Mouse (Mus musculus): ENCODE data around the gene Mctp2. TPM values are rescaled to one million over a fixed set of nuclear protein-coding genes. Genes with fewer than 3 reads are reported as not detected.

Mctp2 gene
- total and polyA plus RNA-seq, 2 experiments from 2014 or later, result 0.35 to 1.1 TPM

GRCm38 (mm10) chr7:72150799-72151708 lies 155.4 kb downstream of the Mctp2 start:
- TF ChIP-seq CTCF (IDR thresholded peaks at IDR 0.05; ENCODE audit: low read depth), result no peak
- Histone ChIP-seq H3K27ac (no peak overlapping the region), H3K4me1 (ENCODE audit: insufficient read depth, low read length) (no peaks in the 10 kb centered on the region), H3K9me3 (ENCODE audit: low read length) (no peaks in the 10 kb centered on the region), H3K9ac (replicated peaks; ENCODE audit: low read length) (no peak overlapping the region), H3K27me3 (ENCODE audit: insufficient read depth, low read length) (no peaks in the 10 kb centered on the region), H3K36me3 (ENCODE audit: insufficient read depth, low read length) (no peaks in the 10 kb centered on the region), H3K4me3 (ENCODE audit: low read length) (no peak overlapping the region), H3K4me2 (ENCODE audit: low read depth, low read length) (no peak overlapping the region)
- DNase-seq (ENCODE audit: low spot score) (no peak), ATAC-seq (no peak)
- 50% methylated on average over 7 of the region's 7 CpGs for WGBS

- 16% methylated on average over 3 of the region's 3 CpGs for WGBS
- Histone ChIP-seq H3K4me3 (ENCODE audit: low read length) (no peak overlapping the region), H3K4me2 (ENCODE audit: low read depth, low read length) (no peak overlapping the region), H3K4me1 (ENCODE audit: insufficient read depth, low read length) (no peaks in the 10 kb centered on the region), H3K9ac (replicated peaks; ENCODE audit: low read length) (no peak overlapping the region), H3K9me3 (ENCODE audit: low read length) (no peaks in the 10 kb centered on the region), H3K36me3 (ENCODE audit: insufficient read depth, low read length) (no peaks in the 10 kb centered on the region), H3K27ac (no peak overlapping the region), H3K27me3 (ENCODE audit: insufficient read depth, low read length) (no peaks in the 10 kb centered on the region)
- ATAC-seq (no peak), DNase-seq (ENCODE audit: low spot score) (peak; percentile 78)
- TF ChIP-seq CTCF (IDR thresholded peaks at IDR 0.05; ENCODE audit: low read depth), result peak; percentile 75
Observed at GRCm38 (mm10) chr7:72149073-72149472, 157.3 kb downstream of the Mctp2 start.

- Histone ChIP-seq H3K9me3 (ENCODE audit: low read length) (no peaks in the 10 kb centered on the region), H3K4me2 (ENCODE audit: low read depth, low read length) (no peak overlapping the region), H3K4me1 (ENCODE audit: insufficient read depth, low read length) (no peaks in the 10 kb centered on the region), H3K4me3 (ENCODE audit: low read length) (no peak overlapping the region), H3K27ac (no peak overlapping the region), H3K27me3 (ENCODE audit: insufficient read depth, low read length) (no peaks in the 10 kb centered on the region), H3K36me3 (ENCODE audit: insufficient read depth, low read length) (no peaks in the 10 kb centered on the region), H3K9ac (replicated peaks; ENCODE audit: low read length) (no peak overlapping the region)
- ATAC-seq, result no peak
- TF ChIP-seq CTCF (IDR thresholded peaks at IDR 0.05; ENCODE audit: low read depth), result no peak
- no peak for DNase-seq (ENCODE audit: low spot score)
Observed at GRCm38 (mm10) chr7:72146849-72147248, 159.6 kb downstream of the Mctp2 start.

GRCm38 (mm10) chr7:72145726-72146520 lies 160.5 kb downstream of the Mctp2 start:
- Histone ChIP-seq H3K27me3 (ENCODE audit: insufficient read depth, low read length) (no peaks in the 10 kb centered on the region), H3K4me1 (ENCODE audit: insufficient read depth, low read length) (no peaks in the 10 kb centered on the region), H3K36me3 (ENCODE audit: insufficient read depth, low read length) (no peaks in the 10 kb centered on the region), H3K27ac (no peak overlapping the region), H3K4me2 (ENCODE audit: low read depth, low read length) (no peak overlapping the region), H3K9me3 (ENCODE audit: low read length) (no peaks in the 10 kb centered on the region), H3K4me3 (ENCODE audit: low read length) (no peak overlapping the region), H3K9ac (replicated peaks; ENCODE audit: low read length) (no peak overlapping the region)
- 76% methylated on average over 17 of the region's 17 CpGs for WGBS
- ATAC-seq, result no peak
- no peak for DNase-seq (ENCODE audit: low spot score)
- TF ChIP-seq CTCF (IDR thresholded peaks at IDR 0.05; ENCODE audit: low read depth), result no peak

- Histone ChIP-seq H3K4me2 (ENCODE audit: low read depth, low read length) (no peak overlapping the region), H3K4me3 (ENCODE audit: low read length) (no peak overlapping the region), H3K27me3 (ENCODE audit: insufficient read depth, low read length) (no peaks in the 10 kb centered on the region), H3K27ac (no peak overlapping the region), H3K36me3 (ENCODE audit: insufficient read depth, low read length) (no peaks in the 10 kb centered on the region), H3K4me1 (ENCODE audit: insufficient read depth, low read length) (no peaks in the 10 kb centered on the region), H3K9ac (replicated peaks; ENCODE audit: low read length) (no peak overlapping the region), H3K9me3 (ENCODE audit: low read length) (no peaks in the 10 kb centered on the region)
- no peak for ATAC-seq
- WGBS, result 88% methylated on average over 4 of the region's 4 CpGs
- DNase-seq (ENCODE audit: low spot score), result no peak
- TF ChIP-seq CTCF (IDR thresholded peaks at IDR 0.05; ENCODE audit: low read depth), result no peak
Observed at GRCm38 (mm10) chr7:72138701-72139100, 167.7 kb downstream of the Mctp2 start.

GRCm38 (mm10) chr7:72120986-72121385 lies 185.4 kb downstream of the Mctp2 start:
- ATAC-seq (no peak), DNase-seq (ENCODE audit: low spot score) (no peak)
- no peaks in the 10 kb centered on the region for H3K36me3 ChIP-seq (ENCODE audit: insufficient read depth, low read length)
- H3K9ac ChIP-seq (replicated peaks; ENCODE audit: low read length), result no peak overlapping the region
- no peak overlapping the region for H3K4me3 ChIP-seq (ENCODE audit: low read length)
- no peaks in the 10 kb centered on the region for H3K4me1 ChIP-seq (ENCODE audit: insufficient read depth, low read length)
- H3K27ac ChIP-seq, result no peak overlapping the region
- no peaks in the 10 kb centered on the region for H3K27me3 ChIP-seq (ENCODE audit: insufficient read depth, low read length)
- TF ChIP-seq CTCF (IDR thresholded peaks at IDR 0.05; ENCODE audit: low read depth), result no peak
- H3K4me2 ChIP-seq (ENCODE audit: low read depth, low read length), result no peak overlapping the region
- H3K9me3 ChIP-seq (ENCODE audit: low read length), result no peaks in the 10 kb centered on the region
- WGBS, result 65% methylated on average over 7 of the region's 7 CpGs
